Mouse (Mus musculus): Measurements from ENCODE around the gene Tasp1. TPM values are rescaled to one million over a fixed set of nuclear protein-coding genes. Genes with fewer than 3 reads are reported as not detected.
"Not testable (repeated sequence)": the region's sequence is repeated elsewhere in the genome, so short reads cannot be mapped to it uniquely, and the experiment has no call there.

Gene Tasp1
- polyA plus RNA-seq, 1 experiment from 2014 or later: 19.9 TPM

- Histone ChIP-seq H3K9ac (no peak overlapping the region), H3K4me3 (no peak overlapping the region), H3K27me3 (no peaks in the 10 kb centered on the region), H3K27ac (replicated peaks) (no peak overlapping the region), H3K9me3 (no peaks in the 10 kb centered on the region), H3K4me2 (no peak overlapping the region), H3K36me3 (no peaks in the 10 kb centered on the region), H3K4me1 (replicated peaks) (no peaks in the 10 kb centered on the region)
- ATAC-seq (ENCODE audit: low FRiP score, low read depth): no peak
- 87% methylated on average over 4 of the region's 4 CpGs for WGBS
These were observed 132.5 kb downstream of the Tasp1 start for GRCm38 (mm10) chr2:139934033-139934572.

GRCm38 (mm10) chr2:139932211-139932610, 134.4 kb downstream of the Tasp1 start:
- H3K27me3 ChIP-seq: no peaks in the 10 kb centered on the region
- no peak overlapping the region for H3K27ac ChIP-seq (replicated peaks)
- H3K9me3 ChIP-seq: no peaks in the 10 kb centered on the region
- no peaks in the 10 kb centered on the region for H3K4me1 ChIP-seq (replicated peaks)
- H3K36me3 ChIP-seq: no peaks in the 10 kb centered on the region
- H3K4me3 ChIP-seq: no peak overlapping the region
- ATAC-seq (ENCODE audit: low FRiP score, low read depth): no peak
- H3K9ac ChIP-seq: no peak overlapping the region
- 75% methylated on average over 2 of the region's 2 CpGs for WGBS
- no peak overlapping the region for H3K4me2 ChIP-seq

- Histone ChIP-seq H3K36me3 (no peaks in the 10 kb centered on the region), H3K4me2 (no peak overlapping the region), H3K27me3 (no peaks in the 10 kb centered on the region), H3K9me3 (no peaks in the 10 kb centered on the region), H3K9ac (no peak overlapping the region), H3K4me1 (replicated peaks) (no peaks in the 10 kb centered on the region), H3K4me3 (no peak overlapping the region), H3K27ac (replicated peaks) (no peak overlapping the region)
- WGBS: 16% methylated on average over 1 of the region's 1 CpGs
- no peak for ATAC-seq (ENCODE audit: low FRiP score, low read depth)
These were observed 141.7 kb downstream of the Tasp1 start for GRCm38 (mm10) chr2:139924937-139925336.

- H3K27ac ChIP-seq (replicated peaks); ATAC-seq (ENCODE audit: low FRiP score, low read depth): not testable (repeated sequence)
These were observed 145.2 kb downstream of the Tasp1 start for GRCm38 (mm10) chr2:139921395-139921794.

GRCm38 (mm10) chr2:139919757-139920156, 146.8 kb downstream of the Tasp1 start:
- 75% methylated on average over 2 of the region's 2 CpGs for WGBS
- no peak for ATAC-seq (ENCODE audit: low FRiP score, low read depth)

More at GRCm38 (mm10) chr2:139921395-139921794, 145.2 kb downstream of the Tasp1 start:
- not testable (repeated sequence) for H3K27me3 ChIP-seq; H3K4me3 ChIP-seq; H3K9ac ChIP-seq; H3K4me2 ChIP-seq; H3K9me3 ChIP-seq; H3K4me1 ChIP-seq (replicated peaks); H3K36me3 ChIP-seq

GRCm38 (mm10) chr2:139906441-139907157, 160.0 kb downstream of the Tasp1 start:
- Histone ChIP-seq H3K36me3 (no peaks in the 10 kb centered on the region), H3K27ac (replicated peaks) (no peak overlapping the region), H3K4me2 (no peak overlapping the region), H3K9ac (no peak overlapping the region), H3K9me3 (no peaks in the 10 kb centered on the region), H3K27me3 (no peaks in the 10 kb centered on the region), H3K4me1 (replicated peaks) (no peaks in the 10 kb centered on the region), H3K4me3 (no peak overlapping the region)
- ATAC-seq (ENCODE audit: low FRiP score, low read depth): no peak
- WGBS: 86% methylated on average over 9 of the region's 9 CpGs

More at GRCm38 (mm10) chr2:139919757-139920156, 146.8 kb downstream of the Tasp1 start:
- no peaks in the 10 kb centered on the region for H3K4me1 ChIP-seq (replicated peaks)
- no peak overlapping the region for H3K4me3 ChIP-seq
- H3K9me3 ChIP-seq: no peaks in the 10 kb centered on the region
- no peak overlapping the region for H3K4me2 ChIP-seq
- no peaks in the 10 kb centered on the region for H3K36me3 ChIP-seq
- H3K9ac ChIP-seq: no peak overlapping the region
- H3K27ac ChIP-seq (replicated peaks): no peak overlapping the region
- no peaks in the 10 kb centered on the region for H3K27me3 ChIP-seq

- no peaks in the 10 kb centered on the region for H3K27me3 ChIP-seq
- H3K4me2 ChIP-seq: no peak overlapping the region
- no peak for ATAC-seq (ENCODE audit: low FRiP score, low read depth)
- H3K4me3 ChIP-seq: no peak overlapping the region
- H3K27ac ChIP-seq (replicated peaks): no peak overlapping the region
- no peaks in the 10 kb centered on the region for H3K36me3 ChIP-seq
- no peak overlapping the region for H3K9ac ChIP-seq
- H3K9me3 ChIP-seq: no peaks in the 10 kb centered on the region
- no peaks in the 10 kb centered on the region for H3K4me1 ChIP-seq (replicated peaks)
These were observed 175.1 kb downstream of the Tasp1 start for GRCm38 (mm10) chr2:139891405-139892089.

GRCm38 (mm10) chr2:139884264-139884637, 182.4 kb downstream of the Tasp1 start:
- H3K9ac ChIP-seq: no peak overlapping the region
- H3K27me3 ChIP-seq: no peaks in the 10 kb centered on the region
- H3K4me1 ChIP-seq (replicated peaks): no peaks in the 10 kb centered on the region
- no peaks in the 10 kb centered on the region for H3K9me3 ChIP-seq
- no peak overlapping the region for H3K27ac ChIP-seq (replicated peaks)
- no peaks in the 10 kb centered on the region for H3K36me3 ChIP-seq
- no peak overlapping the region for H3K4me3 ChIP-seq
- 66% methylated on average over 4 of the region's 4 CpGs for WGBS
- H3K4me2 ChIP-seq: no peak overlapping the region
- no peak for ATAC-seq (ENCODE audit: low FRiP score, low read depth)

- no peak for ATAC-seq (ENCODE audit: low FRiP score, low read depth)
- 85% methylated on average over 7 of the region's 7 CpGs for WGBS
- H3K4me2 ChIP-seq: no peak overlapping the region
These were observed 182.9 kb downstream of the Tasp1 start for GRCm38 (mm10) chr2:139883581-139884263.

GRCm38 (mm10) chr2:139878052-139878621, 188.5 kb downstream of the Tasp1 start:
- Histone ChIP-seq H3K9ac (no peak overlapping the region), H3K9me3 (no peaks in the 10 kb centered on the region), H3K4me1 (replicated peaks) (no peaks in the 10 kb centered on the region), H3K27ac (replicated peaks) (no peak overlapping the region), H3K27me3 (no peaks in the 10 kb centered on the region), H3K36me3 (no peaks in the 10 kb centered on the region), H3K4me2 (no peak overlapping the region), H3K4me3 (no peak overlapping the region)
- WGBS: 90% methylated on average over 7 of the region's 7 CpGs
- no peak for ATAC-seq (ENCODE audit: low FRiP score, low read depth)

More at GRCm38 (mm10) chr2:139883581-139884263, 182.9 kb downstream of the Tasp1 start:
- H3K36me3 ChIP-seq: no peaks in the 10 kb centered on the region
- H3K4me3 ChIP-seq: no peak overlapping the region
- H3K9me3 ChIP-seq: no peaks in the 10 kb centered on the region
- no peaks in the 10 kb centered on the region for H3K27me3 ChIP-seq
- H3K27ac ChIP-seq (replicated peaks): no peak overlapping the region
- no peak overlapping the region for H3K9ac ChIP-seq
- H3K4me1 ChIP-seq (replicated peaks): no peaks in the 10 kb centered on the region

GRCm38 (mm10) chr2:139875876-139876275, 190.7 kb downstream of the Tasp1 start:
- no peaks in the 10 kb centered on the region for H3K4me1 ChIP-seq (replicated peaks)
- H3K9me3 ChIP-seq: no peaks in the 10 kb centered on the region
- ATAC-seq (ENCODE audit: low FRiP score, low read depth): no peak
- WGBS: 59% methylated on average over 3 of the region's 3 CpGs
- H3K9ac ChIP-seq: no peak overlapping the region
- H3K36me3 ChIP-seq: no peaks in the 10 kb centered on the region
- no peak overlapping the region for H3K4me2 ChIP-seq
- no peak overlapping the region for H3K27ac ChIP-seq (replicated peaks)
- no peak overlapping the region for H3K4me3 ChIP-seq
- no peaks in the 10 kb centered on the region for H3K27me3 ChIP-seq

GRCm38 (mm10) chr2:139874173-139874572, 192.4 kb downstream of the Tasp1 start:
- no peak overlapping the region for H3K4me3 ChIP-seq
- no peak for ATAC-seq (ENCODE audit: low FRiP score, low read depth)
- H3K4me1 ChIP-seq (replicated peaks): no peaks in the 10 kb centered on the region
- H3K9me3 ChIP-seq: no peaks in the 10 kb centered on the region
- H3K27me3 ChIP-seq: no peaks in the 10 kb centered on the region
- H3K4me2 ChIP-seq: no peak overlapping the region
- 70% methylated on average over 3 of the region's 3 CpGs for WGBS
- H3K36me3 ChIP-seq: no peaks in the 10 kb centered on the region
- H3K27ac ChIP-seq (replicated peaks): no peak overlapping the region
- H3K9ac ChIP-seq: no peak overlapping the region

Measured in hindbrain, embryonic 15.5 days (tissue).